Mouse (Mus musculus): ENCODE measurements around the gene Kcnj4.

DNA sequence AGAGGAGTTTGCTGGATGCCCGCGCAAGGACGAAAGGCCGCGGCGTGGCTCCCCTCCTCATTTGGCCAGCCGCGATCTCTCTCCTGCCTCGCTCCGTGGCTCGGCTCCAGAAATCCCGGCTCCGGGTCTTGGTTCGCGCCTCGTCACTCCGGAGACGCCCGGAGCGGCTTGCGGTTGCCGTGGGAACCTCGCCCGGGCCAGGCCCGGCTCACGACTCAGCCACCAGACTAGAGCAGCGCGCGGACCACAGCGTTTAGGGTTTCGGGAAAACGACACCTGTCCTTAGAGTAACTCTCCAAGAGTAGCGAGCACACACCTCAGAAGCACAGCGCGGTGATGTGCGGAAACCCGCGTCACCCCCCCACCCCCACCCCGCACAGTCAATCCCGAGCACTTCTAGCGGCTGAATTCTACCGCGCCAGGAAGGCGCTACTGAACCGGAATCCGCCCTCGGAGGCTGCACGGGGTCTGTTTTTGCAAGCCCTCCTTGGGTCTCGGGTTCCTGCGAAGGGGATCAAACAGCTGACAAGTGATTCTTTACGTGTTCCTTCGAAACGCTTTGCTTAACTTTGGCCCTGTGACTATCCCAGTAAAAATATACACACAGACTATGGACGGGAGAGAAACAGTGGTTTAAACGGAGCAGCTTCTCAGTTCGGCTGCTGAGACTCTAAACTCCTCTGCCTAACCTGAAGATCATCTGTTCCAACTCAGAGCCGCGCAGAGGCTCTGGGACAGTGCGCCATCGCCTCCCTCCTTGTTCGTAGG is 6.7 kb upstream of the Kcnj4 start:
- TF ChIP-seq POLR2A (IDR thresholded peaks at IDR 0.05; ENCODE audit: low read depth, low read length) (no peak), CTCF (IDR thresholded peaks at IDR 0.05; ENCODE audit: borderline replicate concordance, insufficient read depth, low read length) (no peak)

Data from embryonic fibroblast, embryonic 13.5 days (primary cell).